Mouse (Mus musculus): Measurements from ENCODE around the gene Colec11. TPM values are rescaled to one million over a fixed set of nuclear protein-coding genes. Genes with fewer than 3 reads are reported as not detected.
A peak's percentile ranks its signal among the peaks of the same experiment; 100 is the strongest.

The Colec11 gene
- polyA plus RNA-seq, 1 experiment: not detected

GRCm38 (mm10) chr12:28597699-28598098, 25.5 kb downstream of the Colec11 start:
- peaks cover 2% of the 10 kb centered on the region for H3K4me1 ChIP-seq (ENCODE audit: control insufficient read depth, insufficient read depth, low read length)
- no peaks in the 10 kb centered on the region for H3K9me3 ChIP-seq (replicated peaks; ENCODE audit: control insufficient read depth, insufficient read depth, low read length, poor library complexity, severe bottlenecking)
- H3K27me3 ChIP-seq (ENCODE audit: control insufficient read depth, insufficient read depth, low read length, poor library complexity, severe bottlenecking): no peaks in the 10 kb centered on the region
- H3K36me3 ChIP-seq (ENCODE audit: control insufficient read depth, insufficient read depth, low read length, poor library complexity, severe bottlenecking): no peaks in the 10 kb centered on the region
- no peak for TF ChIP-seq CTCF (IDR thresholded peaks at IDR 0.05; ENCODE audit: low read depth, low read length)
- no peak for TF ChIP-seq POLR2A (IDR thresholded peaks at IDR 0.05; ENCODE audit: insufficient read depth, low read length)
- no peak for TF ChIP-seq EP300 (IDR thresholded peaks at IDR 0.05; ENCODE audit: insufficient read depth, low read depth, low read length)
- H3K4me3 ChIP-seq (ENCODE audit: low read depth, low read length): no peak overlapping the region
- no peak overlapping the region for H3K9ac ChIP-seq (ENCODE audit: low read depth, poor library complexity, severe bottlenecking)
- no peak overlapping the region for H3K27ac ChIP-seq (ENCODE audit: insufficient read depth, low read length)

- Histone ChIP-seq H3K4me3 (ENCODE audit: low read depth, low read length) (no peak overlapping the region), H3K27me3 (ENCODE audit: control insufficient read depth, insufficient read depth, low read length, poor library complexity, severe bottlenecking) (no peaks in the 10 kb centered on the region), H3K4me1 (ENCODE audit: control insufficient read depth, insufficient read depth, low read length) (peaks cover 2% of the 10 kb centered on the region), H3K9ac (ENCODE audit: low read depth, poor library complexity, severe bottlenecking) (no peak overlapping the region), H3K27ac (ENCODE audit: insufficient read depth, low read length) (no peak overlapping the region), H3K9me3 (replicated peaks; ENCODE audit: control insufficient read depth, insufficient read depth, low read length, poor library complexity, severe bottlenecking) (no peaks in the 10 kb centered on the region), H3K36me3 (ENCODE audit: control insufficient read depth, insufficient read depth, low read length, poor library complexity, severe bottlenecking) (no peaks in the 10 kb centered on the region)
- TF ChIP-seq POLR2A (IDR thresholded peaks at IDR 0.05; ENCODE audit: insufficient read depth, low read length) (no peak), EP300 (IDR thresholded peaks at IDR 0.05; ENCODE audit: insufficient read depth, low read depth, low read length) (no peak), CTCF (IDR thresholded peaks at IDR 0.05; ENCODE audit: low read depth, low read length) (no peak)
Measured at GRCm38 (mm10) chr12:28596851-28597250, 26.3 kb downstream of the Colec11 start.

- Histone ChIP-seq H3K27ac (ENCODE audit: insufficient read depth, low read length) (no peak overlapping the region), H3K4me1 (ENCODE audit: control insufficient read depth, insufficient read depth, low read length) (no peaks in the 10 kb centered on the region), H3K27me3 (ENCODE audit: control insufficient read depth, insufficient read depth, low read length, poor library complexity, severe bottlenecking) (no peaks in the 10 kb centered on the region), H3K9ac (ENCODE audit: low read depth, poor library complexity, severe bottlenecking) (no peak overlapping the region), H3K4me3 (ENCODE audit: low read depth, low read length) (no peak overlapping the region), H3K9me3 (replicated peaks; ENCODE audit: control insufficient read depth, insufficient read depth, low read length, poor library complexity, severe bottlenecking) (no peaks in the 10 kb centered on the region), H3K36me3 (ENCODE audit: control insufficient read depth, insufficient read depth, low read length, poor library complexity, severe bottlenecking) (no peaks in the 10 kb centered on the region)
- no peak for TF ChIP-seq EP300 (IDR thresholded peaks at IDR 0.05; ENCODE audit: insufficient read depth, low read depth, low read length)
- TF ChIP-seq CTCF (IDR thresholded peaks at IDR 0.05; ENCODE audit: low read depth, low read length): no peak
- no peak for TF ChIP-seq POLR2A (IDR thresholded peaks at IDR 0.05; ENCODE audit: insufficient read depth, low read length)
Measured at GRCm38 (mm10) chr12:28590428-28590827, 32.7 kb downstream of the Colec11 start.

- Histone ChIP-seq H3K27ac (ENCODE audit: insufficient read depth, low read length) (no peak overlapping the region), H3K27me3 (ENCODE audit: control insufficient read depth, insufficient read depth, low read length, poor library complexity, severe bottlenecking) (no peaks in the 10 kb centered on the region), H3K36me3 (ENCODE audit: control insufficient read depth, insufficient read depth, low read length, poor library complexity, severe bottlenecking) (no peaks in the 10 kb centered on the region), H3K9me3 (replicated peaks; ENCODE audit: control insufficient read depth, insufficient read depth, low read length, poor library complexity, severe bottlenecking) (no peaks in the 10 kb centered on the region), H3K4me3 (ENCODE audit: low read depth, low read length) (no peak overlapping the region), H3K4me1 (ENCODE audit: control insufficient read depth, insufficient read depth, low read length) (no peaks in the 10 kb centered on the region), H3K9ac (ENCODE audit: low read depth, poor library complexity, severe bottlenecking) (no peak overlapping the region)
- no peak for TF ChIP-seq EP300 (IDR thresholded peaks at IDR 0.05; ENCODE audit: insufficient read depth, low read depth, low read length)
- peak; percentile 88 for TF ChIP-seq CTCF (IDR thresholded peaks at IDR 0.05; ENCODE audit: low read depth, low read length)
Measured at GRCm38 (mm10) chr12:28589090-28589868, 33.9 kb downstream of the Colec11 start.

GRCm38 (mm10) chr12:28587949-28588348, 35.2 kb downstream of the Colec11 start:
- Histone ChIP-seq H3K4me1 (ENCODE audit: control insufficient read depth, insufficient read depth, low read length) (no peaks in the 10 kb centered on the region), H3K9me3 (replicated peaks; ENCODE audit: control insufficient read depth, insufficient read depth, low read length, poor library complexity, severe bottlenecking) (no peaks in the 10 kb centered on the region), H3K27ac (ENCODE audit: insufficient read depth, low read length) (no peak overlapping the region), H3K9ac (ENCODE audit: low read depth, poor library complexity, severe bottlenecking) (no peak overlapping the region), H3K36me3 (ENCODE audit: control insufficient read depth, insufficient read depth, low read length, poor library complexity, severe bottlenecking) (no peaks in the 10 kb centered on the region), H3K27me3 (ENCODE audit: control insufficient read depth, insufficient read depth, low read length, poor library complexity, severe bottlenecking) (no peaks in the 10 kb centered on the region), H3K4me3 (ENCODE audit: low read depth, low read length) (no peak overlapping the region)
- TF ChIP-seq POLR2A (IDR thresholded peaks at IDR 0.05; ENCODE audit: insufficient read depth, low read length): no peak
- TF ChIP-seq CTCF (IDR thresholded peaks at IDR 0.05; ENCODE audit: low read depth, low read length): no peak
- TF ChIP-seq EP300 (IDR thresholded peaks at IDR 0.05; ENCODE audit: insufficient read depth, low read depth, low read length): no peak

- Histone ChIP-seq H3K27ac (ENCODE audit: insufficient read depth, low read length) (no peak overlapping the region), H3K4me1 (ENCODE audit: control insufficient read depth, insufficient read depth, low read length) (no peaks in the 10 kb centered on the region), H3K27me3 (ENCODE audit: control insufficient read depth, insufficient read depth, low read length, poor library complexity, severe bottlenecking) (no peaks in the 10 kb centered on the region), H3K4me3 (ENCODE audit: low read depth, low read length) (no peak overlapping the region), H3K9ac (ENCODE audit: low read depth, poor library complexity, severe bottlenecking) (no peak overlapping the region), H3K9me3 (replicated peaks; ENCODE audit: control insufficient read depth, insufficient read depth, low read length, poor library complexity, severe bottlenecking) (no peaks in the 10 kb centered on the region), H3K36me3 (ENCODE audit: control insufficient read depth, insufficient read depth, low read length, poor library complexity, severe bottlenecking) (no peaks in the 10 kb centered on the region)
- TF ChIP-seq CTCF (IDR thresholded peaks at IDR 0.05; ENCODE audit: low read depth, low read length) (no peak), EP300 (IDR thresholded peaks at IDR 0.05; ENCODE audit: insufficient read depth, low read depth, low read length) (no peak), POLR2A (IDR thresholded peaks at IDR 0.05; ENCODE audit: insufficient read depth, low read length) (no peak)
Measured at GRCm38 (mm10) chr12:28584036-28584435, 39.1 kb downstream of the Colec11 start.

All from ES-Bruce4 (cell line).